Mouse (Mus musculus): ENCODE data around the gene Tas2r103. TPM values are rescaled to one million over a fixed set of nuclear protein-coding genes. Genes with fewer than 3 reads are reported as not detected.

The Tas2r103 gene
- polyA plus RNA-seq (2015; fragmentation: Nextera tagmentation; extraction: Ambion mirVana): not detected in 2 replicates

DNA sequence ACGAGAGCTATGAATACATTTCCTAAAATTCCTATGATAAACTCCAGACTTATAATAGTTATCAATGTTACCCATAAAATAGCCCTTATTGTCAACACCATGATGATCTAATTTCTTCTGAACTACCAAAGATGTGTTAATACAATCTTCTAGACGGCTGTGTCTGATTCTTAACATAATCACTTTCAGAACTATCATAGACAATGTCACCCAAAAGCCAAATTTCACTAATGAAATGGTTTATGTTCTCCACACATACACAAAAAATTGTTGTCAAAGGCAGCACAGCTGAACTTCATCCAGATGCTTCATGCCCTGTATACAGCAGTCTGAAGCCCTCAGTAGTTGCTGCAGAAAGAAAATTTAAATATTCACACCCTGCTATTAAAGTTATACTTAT, at the start of gene Tas2r103:
Tas2r103 (minus strand) TSS at position 101 of the 400 bp plus-strand sequence.
- no peaks in the 10 kb centered on the region for H3K4me1 ChIP-seq
- ATAC-seq: no peak
- H3K4me2 ChIP-seq: no peak within 1 kb of the TSS
- H3K27me3 ChIP-seq: no peaks in the 10 kb centered on the region
- no peaks in the 10 kb centered on the region for H3K9me3 ChIP-seq (replicated peaks)
- H3K9ac ChIP-seq: no peak within 1 kb of the TSS
- H3K36me3 ChIP-seq (ENCODE audit: poor library complexity, severe bottlenecking): no peaks in the 10 kb centered on the region
- WGBS: 83% methylated on average over 2 of the region's 2 CpGs
- no peak within 1 kb of the TSS for H3K27ac ChIP-seq
- no peak within 1 kb of the TSS for H3K4me3 ChIP-seq

DNA sequence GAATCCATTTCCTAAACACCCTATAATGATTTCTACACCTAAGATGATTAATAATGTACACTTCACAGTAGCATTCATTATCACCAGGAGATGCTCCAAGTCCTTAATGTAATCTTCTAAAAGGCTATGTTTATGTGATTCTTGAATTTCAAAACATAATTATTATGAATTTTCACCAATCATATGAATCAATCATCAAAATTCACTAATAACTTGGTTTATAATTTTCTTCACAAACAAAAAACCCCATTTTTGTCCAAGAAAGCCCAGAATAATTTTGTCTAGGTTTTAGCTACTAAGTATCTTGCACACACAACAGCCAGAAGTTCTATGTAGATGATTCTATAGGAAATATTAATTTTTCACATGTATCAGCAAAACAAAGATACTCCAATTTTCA, 18.8 kb upstream of the Tas2r103 start, which contains the start of gene Tas2r140:
Tas2r140 (minus strand) TSS at position 101 of the 400 bp plus-strand sequence.
- Histone ChIP-seq H3K9ac (no peak within 1 kb of the TSS), H3K27ac (no peak within 1 kb of the TSS), H3K27me3 (no peaks in the 10 kb centered on the region), H3K4me3 (no peak within 1 kb of the TSS), H3K36me3 (ENCODE audit: poor library complexity, severe bottlenecking) (no peaks in the 10 kb centered on the region), H3K4me2 (no peak within 1 kb of the TSS), H3K4me1 (no peaks in the 10 kb centered on the region), H3K9me3 (replicated peaks) (no peaks in the 10 kb centered on the region)
- no peak for ATAC-seq

Other genes with a start within 250 kb of the Tas2r103 start
- gene Tas2r117, start 234.3 kb downstream of the Tas2r103 start, polyA plus RNA-seq (2015; fragmentation: Nextera tagmentation; extraction: Ambion mirVana): not detected in 2 replicates
- gene Tas2r123, start 190.0 kb downstream of the Tas2r103 start, polyA plus RNA-seq (2015; fragmentation: Nextera tagmentation; extraction: Ambion mirVana): not detected in 2 replicates
- not detected in 2 replicates for gene Tas2r116, start 181.7 kb downstream of the Tas2r103 start, polyA plus RNA-seq (2015; fragmentation: Nextera tagmentation; extraction: Ambion mirVana)
- gene Tas2r110, start 169.1 kb downstream of the Tas2r103 start, polyA plus RNA-seq (2015; fragmentation: Nextera tagmentation; extraction: Ambion mirVana): not detected in 2 replicates
- not detected in 2 replicates for gene Tas2r113, start 144.1 kb downstream of the Tas2r103 start, polyA plus RNA-seq (2015; fragmentation: Nextera tagmentation; extraction: Ambion mirVana)
- not detected in 2 replicates for gene Tas2r125, start 127.5 kb downstream of the Tas2r103 start, polyA plus RNA-seq (2015; fragmentation: Nextera tagmentation; extraction: Ambion mirVana)
- not detected in 2 replicates for gene Tas2r129, start 86.0 kb downstream of the Tas2r103 start, polyA plus RNA-seq (2015; fragmentation: Nextera tagmentation; extraction: Ambion mirVana)
- gene Tas2r131, start 79.2 kb downstream of the Tas2r103 start, polyA plus RNA-seq (2015; fragmentation: Nextera tagmentation; extraction: Ambion mirVana): not detected in 2 replicates
- gene Tas2r109, start 56.1 kb downstream of the Tas2r103 start, polyA plus RNA-seq (2015; fragmentation: Nextera tagmentation; extraction: Ambion mirVana): not detected in 2 replicates
- not detected in 2 replicates for gene Tas2r140, start 18.7 kb upstream of the Tas2r103 start, polyA plus RNA-seq (2015; fragmentation: Nextera tagmentation; extraction: Ambion mirVana)
- gene Smim10l1, start 67.8 kb upstream of the Tas2r103 start, polyA plus RNA-seq (2015; fragmentation: Nextera tagmentation; extraction: Ambion mirVana): 100 TPM in 2 replicates

Measured in forebrain, embryonic 13.5 days (tissue).